Mouse (Mus musculus): ENCODE measurements around the gene Tnfrsf19. TPM values are rescaled to one million over a fixed set of nuclear protein-coding genes. Genes with fewer than 3 reads are reported as not detected.

The Tnfrsf19 gene
- polyA plus RNA-seq, 1 experiment from 2014 or later: 23.9 TPM

GRCm38 (mm10) chr14:60966061-60966460, 80.2 kb downstream of the Tnfrsf19 start:
- Histone ChIP-seq H3K9ac (replicated peaks; ENCODE audit: low read depth, low read length) (no peak overlapping the region), H3K9me3 (ENCODE audit: control insufficient read depth, low read length) (no peaks in the 10 kb centered on the region), H3K4me2 (ENCODE audit: low read depth, low read length) (no peak overlapping the region), H3K4me1 (ENCODE audit: control insufficient read depth, insufficient read depth, low read length) (no peaks in the 10 kb centered on the region), H3K27me3 (ENCODE audit: control insufficient read depth, insufficient read depth, low read length) (no peaks in the 10 kb centered on the region), H3K36me3 (ENCODE audit: control insufficient read depth, insufficient read depth, low read length) (no peaks in the 10 kb centered on the region), H3K4me3 (ENCODE audit: low read depth, low read length) (no peak overlapping the region), H3K27ac (ENCODE audit: low read depth, low read length) (no peak overlapping the region)
- WGBS: 94% methylated on average over 4 of the region's 4 CpGs
- no peak for ATAC-seq (ENCODE audit: low read depth)

- no peak overlapping the region for H3K4me3 ChIP-seq (ENCODE audit: low read depth, low read length)
- ATAC-seq (ENCODE audit: low read depth): no peak
- no peak overlapping the region for H3K27ac ChIP-seq (ENCODE audit: low read depth, low read length)
- no peaks in the 10 kb centered on the region for H3K4me1 ChIP-seq (ENCODE audit: control insufficient read depth, insufficient read depth, low read length)
- 90% methylated on average over 7 of the region's 7 CpGs for WGBS
- H3K9ac ChIP-seq (replicated peaks; ENCODE audit: low read depth, low read length): no peak overlapping the region
- H3K27me3 ChIP-seq (ENCODE audit: control insufficient read depth, insufficient read depth, low read length): no peaks in the 10 kb centered on the region
- no peak overlapping the region for H3K4me2 ChIP-seq (ENCODE audit: low read depth, low read length)
- no peaks in the 10 kb centered on the region for H3K36me3 ChIP-seq (ENCODE audit: control insufficient read depth, insufficient read depth, low read length)
- H3K9me3 ChIP-seq (ENCODE audit: control insufficient read depth, low read length): no peaks in the 10 kb centered on the region
Measured at GRCm38 (mm10) chr14:60964016-60964810, 82.1 kb downstream of the Tnfrsf19 start.

GRCm38 (mm10) chr14:60957611-60958157, 88.6 kb downstream of the Tnfrsf19 start:
- ATAC-seq (ENCODE audit: low read depth): no peak
- H3K9me3 ChIP-seq (ENCODE audit: control insufficient read depth, low read length): no peaks in the 10 kb centered on the region
- no peak overlapping the region for H3K27ac ChIP-seq (ENCODE audit: low read depth, low read length)
- no peaks in the 10 kb centered on the region for H3K27me3 ChIP-seq (ENCODE audit: control insufficient read depth, insufficient read depth, low read length)
- H3K4me2 ChIP-seq (ENCODE audit: low read depth, low read length): no peak overlapping the region
- no peak overlapping the region for H3K9ac ChIP-seq (replicated peaks; ENCODE audit: low read depth, low read length)
- no peak overlapping the region for H3K4me3 ChIP-seq (ENCODE audit: low read depth, low read length)
- no peaks in the 10 kb centered on the region for H3K36me3 ChIP-seq (ENCODE audit: control insufficient read depth, insufficient read depth, low read length)
- H3K4me1 ChIP-seq (ENCODE audit: control insufficient read depth, insufficient read depth, low read length): no peaks in the 10 kb centered on the region

GRCm38 (mm10) chr14:60937481-60938039, 108.7 kb downstream of the Tnfrsf19 start:
- Histone ChIP-seq H3K4me1 (ENCODE audit: control insufficient read depth, insufficient read depth, low read length) (no peaks in the 10 kb centered on the region), H3K27ac (ENCODE audit: low read depth, low read length) (no peak overlapping the region), H3K9ac (replicated peaks; ENCODE audit: low read depth, low read length) (no peak overlapping the region), H3K4me2 (ENCODE audit: low read depth, low read length) (no peak overlapping the region), H3K9me3 (ENCODE audit: control insufficient read depth, low read length) (no peaks in the 10 kb centered on the region), H3K36me3 (ENCODE audit: control insufficient read depth, insufficient read depth, low read length) (no peaks in the 10 kb centered on the region), H3K27me3 (ENCODE audit: control insufficient read depth, insufficient read depth, low read length) (no peaks in the 10 kb centered on the region), H3K4me3 (ENCODE audit: low read depth, low read length) (no peak overlapping the region)
- no peak for ATAC-seq (ENCODE audit: low read depth)
- 97% methylated on average over 4 of the region's 4 CpGs for WGBS

GRCm38 (mm10) chr14:60935705-60936104, 110.6 kb downstream of the Tnfrsf19 start:
- 79% methylated on average over 5 of the region's 5 CpGs for WGBS
- H3K4me1 ChIP-seq (ENCODE audit: control insufficient read depth, insufficient read depth, low read length): no peaks in the 10 kb centered on the region
- no peak overlapping the region for H3K9ac ChIP-seq (replicated peaks; ENCODE audit: low read depth, low read length)
- H3K27me3 ChIP-seq (ENCODE audit: control insufficient read depth, insufficient read depth, low read length): no peaks in the 10 kb centered on the region
- H3K9me3 ChIP-seq (ENCODE audit: control insufficient read depth, low read length): no peaks in the 10 kb centered on the region
- ATAC-seq (ENCODE audit: low read depth): no peak
- no peak overlapping the region for H3K4me3 ChIP-seq (ENCODE audit: low read depth, low read length)
- H3K27ac ChIP-seq (ENCODE audit: low read depth, low read length): no peak overlapping the region
- H3K4me2 ChIP-seq (ENCODE audit: low read depth, low read length): no peak overlapping the region
- no peaks in the 10 kb centered on the region for H3K36me3 ChIP-seq (ENCODE audit: control insufficient read depth, insufficient read depth, low read length)

- no peak overlapping the region for H3K4me3 ChIP-seq (ENCODE audit: low read depth, low read length)
- ATAC-seq (ENCODE audit: low read depth): no peak
- WGBS: 24% methylated on average over 1 of the region's 1 CpGs
Measured at GRCm38 (mm10) chr14:60926011-60926410, 120.3 kb downstream of the Tnfrsf19 start.

GRCm38 (mm10) chr14:60916661-60917060, 129.6 kb downstream of the Tnfrsf19 start:
- 66% methylated on average over 4 of the region's 4 CpGs for WGBS
- H3K4me3 ChIP-seq (ENCODE audit: low read depth, low read length): no peak overlapping the region
- H3K36me3 ChIP-seq (ENCODE audit: control insufficient read depth, insufficient read depth, low read length): no peaks in the 10 kb centered on the region
- no peak overlapping the region for H3K9ac ChIP-seq (replicated peaks; ENCODE audit: low read depth, low read length)
- ATAC-seq (ENCODE audit: low read depth): no peak
- H3K4me2 ChIP-seq (ENCODE audit: low read depth, low read length): no peak overlapping the region
- H3K27me3 ChIP-seq (ENCODE audit: control insufficient read depth, insufficient read depth, low read length): no peaks in the 10 kb centered on the region
- no peak overlapping the region for H3K27ac ChIP-seq (ENCODE audit: low read depth, low read length)
- H3K4me1 ChIP-seq (ENCODE audit: control insufficient read depth, insufficient read depth, low read length): no peaks in the 10 kb centered on the region
- no peaks in the 10 kb centered on the region for H3K9me3 ChIP-seq (ENCODE audit: control insufficient read depth, low read length)

More at GRCm38 (mm10) chr14:60926011-60926410, 120.3 kb downstream of the Tnfrsf19 start:
- no peak overlapping the region for H3K4me2 ChIP-seq (ENCODE audit: low read depth, low read length)
- no peaks in the 10 kb centered on the region for H3K36me3 ChIP-seq (ENCODE audit: control insufficient read depth, insufficient read depth, low read length)
- no peak overlapping the region for H3K9ac ChIP-seq (replicated peaks; ENCODE audit: low read depth, low read length)
- H3K9me3 ChIP-seq (ENCODE audit: control insufficient read depth, low read length): no peaks in the 10 kb centered on the region
- H3K27ac ChIP-seq (ENCODE audit: low read depth, low read length): no peak overlapping the region
- H3K27me3 ChIP-seq (ENCODE audit: control insufficient read depth, insufficient read depth, low read length): no peaks in the 10 kb centered on the region
- H3K4me1 ChIP-seq (ENCODE audit: control insufficient read depth, insufficient read depth, low read length): no peaks in the 10 kb centered on the region

Other genes with a start within 250 kb of the Tnfrsf19 start
- 12.9 and 19.5 TPM in 2 replicates for gene Sacs, start 92.0 kb upstream of the Tnfrsf19 start, polyA plus RNA-seq (2014; fragmentation: Nextera tagmentation; extraction: Ambion mirVana)
- gene Sgcg, start 212.0 kb upstream of the Tnfrsf19 start, polyA plus RNA-seq (2014; fragmentation: Nextera tagmentation; extraction: Ambion mirVana): 0.27 and 0.29 TPM in 2 replicates